In the genomic region with DNA sequence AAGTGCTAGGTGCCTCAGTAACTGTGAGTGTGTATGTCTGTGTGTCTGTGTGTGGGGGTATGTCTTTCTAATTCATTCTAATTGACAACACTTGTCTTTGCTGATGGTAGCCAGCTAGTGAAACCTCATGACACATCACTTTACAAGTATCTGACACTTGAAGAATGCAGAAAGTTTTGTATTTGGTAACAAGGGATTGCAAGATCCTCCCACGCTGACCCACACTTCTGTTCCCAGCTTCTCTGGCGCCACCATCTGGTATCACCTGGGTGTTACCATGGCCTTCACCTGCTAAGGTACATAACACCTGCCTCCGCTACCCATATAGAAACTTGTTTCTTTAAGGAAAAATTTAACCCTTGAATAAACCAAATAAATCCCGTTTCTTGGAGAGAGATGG, we compare ENCODE assay signal across 10 mouse cellular contexts.
DNase-seq lines count a peak whose midpoint lies in the region; ATAC-seq and TF ChIP-seq lines count a peak whose summit lies in the region.
"Had no signal": no experiment of that assay in that cellular context is flagged by ENCODE, and none has a peak within 500 bp of the region (broad histone marks: within the 10 kb centered on the region; RNA-seq: fewer than 3 reads in every experiment).

No protein-coding gene starts in this region.

- H3K27me3 ChIP-seq in thymus, adult 2 months (ENCODE audit: control insufficient read depth, insufficient read depth, low read length) = no peaks in the 10 kb centered on the region
- H3K27me3 ChIP-seq: embryonic facial prominence, embryonic 13.5 days; liver, embryonic 15.5 days had no signal

- H3K4me1 ChIP-seq in lung, adult 2 months (ENCODE audit: control insufficient read depth, insufficient read depth, low read length) = peaks cover 3% of the 10 kb centered on the region
- peaks cover 4% of the 10 kb centered on the region for H3K4me1 ChIP-seq in thymus, adult 2 months (replicated peaks; ENCODE audit: control insufficient read depth, insufficient read depth, low read length)

- no peak overlapping the region for H3K4me3 ChIP-seq in lung, adult 2 months (replicated peaks; ENCODE audit: extremely low read depth, low read depth, low read length)
- no peak overlapping the region for H3K4me3 ChIP-seq in thymus, adult 2 months (ENCODE audit: control insufficient read depth, insufficient read depth, low read length)
- H3K4me3 ChIP-seq: embryonic facial prominence, embryonic 13.5 days; liver, embryonic 15.5 days had no signal

- H3K36me3 ChIP-seq in thymus, adult 2 months (ENCODE audit: control insufficient read depth, insufficient read depth, low read length) = no peaks in the 10 kb centered on the region
- H3K36me3 ChIP-seq: embryonic facial prominence, embryonic 13.5 days; liver, embryonic 15.5 days had no signal

- ATAC-seq in frontal cortex, adult (ENCODE audit: low TSS enrichment) = no peak

- no peak overlapping the region for H3K27ac ChIP-seq in thymus, adult 2 months (ENCODE audit: control insufficient read depth, insufficient read depth, low read length)
- H3K27ac ChIP-seq: embryonic facial prominence, embryonic 13.5 days; liver, embryonic 15.5 days had no signal

- TF ChIP-seq CTCF in lung, adult 2 months (IDR thresholded peaks at IDR 0.05; ENCODE audit: insufficient read depth, low read length) = peak; percentile 89
- TF ChIP-seq CTCF in thymus, adult 2 months (IDR thresholded peaks at IDR 0.05; ENCODE audit: borderline replicate concordance, control insufficient read depth, extremely low read depth, insufficient read depth, low read length, poor library complexity) = peak; percentile 32; the same call in 1 of the 2 replicates

- TF ChIP-seq POLR2A in lung, adult 2 months (IDR thresholded peaks at IDR 0.05; ENCODE audit: borderline replicate concordance, extremely low read depth, low read depth, low read length) = no peak
- TF ChIP-seq POLR2A in thymus, adult 2 months (IDR thresholded peaks at IDR 0.05; ENCODE audit: control insufficient read depth, extremely low read depth, insufficient read depth, low read length, poor library complexity) = no peak

- DNase-seq in left cerebral cortex, adult 11 months (ENCODE audit: low spot score) = peak; percentile 28
- no peak for DNase-seq in left cerebral cortex, adult 8-10 months (ENCODE audit: low spot score in 2 of 2)
- peak; percentile 75 for DNase-seq in Muller cell, postnatal 12 days (ENCODE audit: inconsistent ontology term)
- DNase-seq in cerebellum, postnatal 14 days = peak; percentile 80 to 85
- peak; percentile 65 for DNase-seq in induced T-regulatory cell, adult 2 months (ENCODE audit: low read depth)
- peak; percentile 62 for DNase-seq in lung, adult 2 months
- peak; percentile 76 for DNase-seq in thymus, adult 2 months

- 33% methylated on average over 4 of the region's 4 CpGs for WGBS in lung, adult 2 months
- 46% methylated on average over 4 of the region's 4 CpGs for WGBS in thymus, adult 2 months

Comparison
In these comparisons a context has a peak if more than half of its experiments do, and no peak if none do; other contexts are left out.
1. DNase-seq: peak in left cerebral cortex, adult 11 months (single experiment), Muller cell, postnatal 12 days (single experiment), cerebellum, postnatal 14 days (2 of 2), induced T-regulatory cell, adult 2 months (single experiment), lung, adult 2 months (single experiment) and thymus, adult 2 months (single experiment); none in left cerebral cortex, adult 8-10 months (0 of 2).